Mouse (Mus musculus): ENCODE measurements around the gene Tmem132d. TPM values are rescaled to one million over a fixed set of nuclear protein-coding genes. Genes with fewer than 3 reads are reported as not detected.
"Not testable (repeated sequence)": the region's sequence is repeated elsewhere in the genome, so short reads cannot be mapped to it uniquely, and the experiment has no call there.

The Tmem132d gene
- polyA plus RNA-seq, 1 experiment from 2014 or later: 3.3 TPM

DNA sequence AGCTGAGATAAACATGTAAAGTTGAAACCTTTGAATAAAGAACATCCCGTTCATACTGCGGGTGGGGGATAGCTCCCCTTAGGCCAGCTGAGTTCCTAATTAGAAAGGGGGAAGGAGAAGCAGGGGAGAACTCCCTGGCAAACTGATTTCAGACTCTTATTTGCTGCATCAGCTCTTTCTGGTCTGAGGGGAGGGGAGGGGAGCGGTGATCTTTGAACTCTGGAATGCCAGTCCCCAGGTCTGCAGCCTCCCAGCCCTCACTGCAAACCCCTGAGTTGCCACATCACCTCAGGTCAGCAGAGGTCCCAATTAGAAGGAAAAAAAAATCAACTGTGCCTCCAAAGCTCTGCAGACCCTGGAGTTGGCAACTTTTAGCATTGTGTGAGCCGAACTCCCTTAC lies 482.3 kb downstream of the Tmem132d start:
- no peak for TF ChIP-seq CTCF (IDR thresholded peaks at IDR 0.05; ENCODE audit: low read depth)
- DNase-seq (no peak), ATAC-seq (ENCODE audit: insufficient read depth) (no peak)
- H3K4me1 ChIP-seq (ENCODE audit: insufficient read depth): no peaks in the 10 kb centered on the region
- H3K9me3 ChIP-seq (ENCODE audit: low read depth, low read length): no peaks in the 10 kb centered on the region
- H3K27ac ChIP-seq (ENCODE audit: low read depth): no peak overlapping the region
- H3K9ac ChIP-seq: no peak overlapping the region
- H3K36me3 ChIP-seq (ENCODE audit: insufficient read depth): no peaks in the 10 kb centered on the region
- no peaks in the 10 kb centered on the region for H3K27me3 ChIP-seq (ENCODE audit: insufficient read depth, low read length)
- WGBS: 51% methylated on average over 4 of the region's 4 CpGs
- H3K4me3 ChIP-seq (ENCODE audit: low read depth, low read length): no peak overlapping the region
- no peak overlapping the region for H3K4me2 ChIP-seq

DNA sequence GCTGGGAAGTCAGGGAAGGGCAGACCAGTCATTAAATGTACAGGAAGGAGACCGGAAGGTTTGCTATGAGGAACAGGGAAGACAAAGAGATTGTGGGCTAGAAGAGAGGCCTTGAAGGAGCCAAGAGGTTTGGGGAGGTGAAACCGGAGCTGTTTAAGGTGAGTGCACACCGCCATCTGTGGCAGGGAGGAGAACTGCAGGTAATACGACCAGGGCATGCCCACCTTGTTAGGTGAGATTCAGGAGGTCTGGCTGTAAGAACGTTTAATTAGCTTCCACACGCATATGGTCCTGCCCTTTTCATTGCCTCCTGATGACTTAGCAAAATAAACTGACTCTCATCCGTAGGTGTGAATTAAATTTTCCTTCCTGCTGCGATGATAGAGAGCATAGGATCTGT lies 485.6 kb downstream of the Tmem132d start:
- H3K36me3 ChIP-seq (ENCODE audit: insufficient read depth): no peaks in the 10 kb centered on the region
- no peak overlapping the region for H3K4me3 ChIP-seq (ENCODE audit: low read depth, low read length)
- H3K27ac ChIP-seq (ENCODE audit: low read depth): no peak overlapping the region
- no peak overlapping the region for H3K9ac ChIP-seq
- no peak overlapping the region for H3K4me2 ChIP-seq
- 18% methylated on average over 8 of the region's 8 CpGs for WGBS
- H3K27me3 ChIP-seq (ENCODE audit: insufficient read depth, low read length): no peaks in the 10 kb centered on the region
- ATAC-seq (ENCODE audit: insufficient read depth): no peak
- DNase-seq: peak; percentile 43
- TF ChIP-seq CTCF (IDR thresholded peaks at IDR 0.05; ENCODE audit: low read depth): peak; percentile 65
- H3K4me1 ChIP-seq (ENCODE audit: insufficient read depth): no peaks in the 10 kb centered on the region
- H3K9me3 ChIP-seq (ENCODE audit: low read depth, low read length): no peaks in the 10 kb centered on the region

DNA sequence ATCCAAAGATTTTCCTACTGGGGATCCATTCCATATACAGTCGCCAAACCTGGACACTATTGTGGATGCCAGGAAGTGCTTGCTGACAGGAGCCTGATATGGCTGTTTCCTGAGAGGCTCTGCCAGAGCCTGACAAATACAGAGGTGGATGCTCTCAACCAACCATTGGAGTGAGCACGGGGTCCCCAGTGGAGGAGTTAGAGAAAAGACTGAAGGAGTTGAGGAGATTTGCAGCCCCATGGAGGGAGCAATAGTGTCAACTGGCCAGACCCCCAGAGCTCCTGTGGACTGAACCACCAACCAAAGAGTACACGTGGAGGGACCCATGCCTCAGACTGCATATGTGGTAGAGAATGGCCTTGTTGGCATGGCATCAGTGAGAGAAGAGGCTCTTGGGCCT lies 490.7 kb downstream of the Tmem132d start:
- H3K27ac ChIP-seq (ENCODE audit: low read depth); H3K27me3 ChIP-seq (ENCODE audit: insufficient read depth, low read length); H3K36me3 ChIP-seq (ENCODE audit: insufficient read depth); H3K9ac ChIP-seq; H3K4me2 ChIP-seq; H3K4me3 ChIP-seq (ENCODE audit: low read depth, low read length); H3K4me1 ChIP-seq (ENCODE audit: insufficient read depth); ATAC-seq (ENCODE audit: insufficient read depth); H3K9me3 ChIP-seq (ENCODE audit: low read depth, low read length); DNase-seq: not testable (repeated sequence)
- 74% methylated on average over 3 of the region's 3 CpGs for WGBS

DNA sequence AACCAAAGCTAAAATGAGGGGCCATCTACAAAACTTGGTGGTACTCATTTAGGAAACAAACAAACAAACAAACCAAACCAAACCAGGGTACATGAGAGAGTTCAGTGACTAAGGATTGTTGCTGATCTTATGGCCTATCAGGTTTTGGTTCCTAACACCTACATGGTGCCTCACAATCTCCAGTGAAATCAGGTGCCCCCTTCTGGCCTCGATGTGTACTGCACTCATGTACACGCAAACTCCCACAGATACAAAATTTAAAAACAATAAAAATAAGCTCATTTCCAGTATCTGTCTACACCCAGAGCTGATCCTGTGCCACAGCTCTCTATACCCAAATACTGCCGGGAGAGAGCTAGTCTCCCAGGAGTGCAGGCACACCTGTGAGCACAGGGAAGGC lies 495.0 kb downstream of the Tmem132d start:
- no peak overlapping the region for H3K9ac ChIP-seq

DNA sequence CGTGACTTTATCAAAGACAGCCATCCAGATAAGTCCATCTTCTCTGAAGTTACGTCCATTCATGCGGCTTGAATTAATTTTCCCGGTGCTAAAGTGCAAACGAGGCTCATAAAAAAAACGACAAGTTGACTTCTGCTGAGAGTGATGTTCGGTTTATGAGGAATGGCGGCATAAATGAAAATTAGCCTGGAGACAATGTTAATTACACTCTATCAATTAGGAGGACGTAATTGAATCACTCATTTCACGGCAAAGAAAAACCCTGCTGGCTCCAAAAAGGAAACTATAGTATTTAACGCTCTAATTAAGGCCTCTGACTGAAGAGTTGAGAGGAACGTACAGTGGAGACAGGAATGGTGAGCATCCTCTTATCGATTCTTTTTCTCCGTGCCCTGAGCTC lies 503.2 kb downstream of the Tmem132d start:
- Histone ChIP-seq H3K9me3 (ENCODE audit: low read depth, low read length) (no peaks in the 10 kb centered on the region), H3K27ac (ENCODE audit: low read depth) (no peak overlapping the region), H3K9ac (no peak overlapping the region), H3K4me2 (no peak overlapping the region), H3K4me1 (ENCODE audit: insufficient read depth) (no peaks in the 10 kb centered on the region), H3K27me3 (ENCODE audit: insufficient read depth, low read length) (no peaks in the 10 kb centered on the region), H3K36me3 (ENCODE audit: insufficient read depth) (no peaks in the 10 kb centered on the region), H3K4me3 (ENCODE audit: low read depth, low read length) (no peak overlapping the region)
- DNase-seq (no peak), ATAC-seq (ENCODE audit: insufficient read depth) (no peak)
- 85% methylated on average over 14 of the region's 14 CpGs for WGBS
- TF ChIP-seq CTCF (IDR thresholded peaks at IDR 0.05; ENCODE audit: low read depth): no peak

More for the DNA sequence above, 495.0 kb downstream of the Tmem132d start:
- Histone ChIP-seq H3K27ac (ENCODE audit: low read depth) (no peak overlapping the region), H3K36me3 (ENCODE audit: insufficient read depth) (no peaks in the 10 kb centered on the region), H3K27me3 (ENCODE audit: insufficient read depth, low read length) (no peaks in the 10 kb centered on the region), H3K4me1 (ENCODE audit: insufficient read depth) (no peaks in the 10 kb centered on the region), H3K9me3 (ENCODE audit: low read depth, low read length) (no peaks in the 10 kb centered on the region), H3K4me3 (ENCODE audit: low read depth, low read length) (no peak overlapping the region), H3K4me2 (no peak overlapping the region)
- peak; percentile 29 for TF ChIP-seq CTCF (IDR thresholded peaks at IDR 0.05; ENCODE audit: low read depth)
- ATAC-seq (ENCODE audit: insufficient read depth) (no peak), DNase-seq (peak; percentile 5)
- 78% methylated on average over 3 of the region's 3 CpGs for WGBS

DNA sequence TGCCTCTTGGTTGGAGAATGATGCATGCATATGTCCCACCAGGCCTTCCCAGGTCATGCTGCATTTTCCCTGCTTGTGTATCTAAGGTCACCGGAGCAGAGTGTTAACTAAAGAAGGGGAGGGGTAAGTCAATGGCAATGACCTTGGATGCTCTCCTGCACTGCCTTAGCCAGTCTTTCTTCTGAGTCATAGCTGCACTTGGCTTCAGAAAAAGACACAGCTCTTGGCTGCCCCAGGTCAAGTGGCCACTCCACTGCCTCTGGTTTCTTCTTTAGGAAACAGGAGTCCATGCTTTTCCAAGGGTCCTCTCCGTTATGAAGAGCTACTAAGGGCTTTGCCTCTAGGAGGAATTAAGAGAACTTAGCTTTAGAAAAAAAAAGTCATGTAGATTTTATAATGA lies 506.2 kb downstream of the Tmem132d start:
- WGBS: 66% methylated on average over 2 of the region's 2 CpGs
- Histone ChIP-seq H3K27ac (ENCODE audit: low read depth) (no peak overlapping the region), H3K4me1 (ENCODE audit: insufficient read depth) (no peaks in the 10 kb centered on the region), H3K27me3 (ENCODE audit: insufficient read depth, low read length) (no peaks in the 10 kb centered on the region), H3K4me2 (no peak overlapping the region), H3K9ac (no peak overlapping the region), H3K36me3 (ENCODE audit: insufficient read depth) (no peaks in the 10 kb centered on the region), H3K9me3 (ENCODE audit: low read depth, low read length) (no peaks in the 10 kb centered on the region), H3K4me3 (ENCODE audit: low read depth, low read length) (no peak overlapping the region)
- no peak for ATAC-seq (ENCODE audit: insufficient read depth)
- TF ChIP-seq CTCF (IDR thresholded peaks at IDR 0.05; ENCODE audit: low read depth): no peak
- DNase-seq: no peak

DNA sequence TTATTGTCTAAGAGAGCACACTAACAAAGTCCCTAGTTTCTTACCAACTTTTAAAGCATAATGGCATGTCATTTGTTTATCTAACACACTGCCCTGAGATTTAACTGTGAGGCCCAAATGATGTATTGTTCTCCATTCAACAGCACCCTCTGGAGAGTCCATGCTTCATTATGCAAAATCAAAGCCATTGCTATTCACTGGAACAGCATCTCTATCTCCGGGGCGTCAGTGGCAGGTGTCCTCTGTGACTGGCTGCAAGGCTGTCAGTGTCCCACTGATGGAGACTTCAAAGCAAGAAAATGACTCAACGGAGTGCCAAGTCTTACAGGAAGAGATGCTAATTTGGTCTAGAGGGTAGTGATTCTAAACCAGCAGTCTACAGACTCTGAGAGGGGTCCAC lies 508.8 kb downstream of the Tmem132d start:
- no peaks in the 10 kb centered on the region for H3K9me3 ChIP-seq (ENCODE audit: low read depth, low read length)
- H3K36me3 ChIP-seq (ENCODE audit: insufficient read depth): no peaks in the 10 kb centered on the region
- H3K27me3 ChIP-seq (ENCODE audit: insufficient read depth, low read length): no peaks in the 10 kb centered on the region
- no peak overlapping the region for H3K9ac ChIP-seq
- TF ChIP-seq CTCF (IDR thresholded peaks at IDR 0.05; ENCODE audit: low read depth): no peak
- ATAC-seq (ENCODE audit: insufficient read depth): no peak
- DNase-seq: no peak
- H3K4me2 ChIP-seq: no peak overlapping the region
- H3K4me3 ChIP-seq (ENCODE audit: low read depth, low read length): no peak overlapping the region
- H3K27ac ChIP-seq (ENCODE audit: low read depth): no peak overlapping the region
- WGBS: 71% methylated on average over 3 of the region's 3 CpGs
- no peaks in the 10 kb centered on the region for H3K4me1 ChIP-seq (ENCODE audit: insufficient read depth)

DNA sequence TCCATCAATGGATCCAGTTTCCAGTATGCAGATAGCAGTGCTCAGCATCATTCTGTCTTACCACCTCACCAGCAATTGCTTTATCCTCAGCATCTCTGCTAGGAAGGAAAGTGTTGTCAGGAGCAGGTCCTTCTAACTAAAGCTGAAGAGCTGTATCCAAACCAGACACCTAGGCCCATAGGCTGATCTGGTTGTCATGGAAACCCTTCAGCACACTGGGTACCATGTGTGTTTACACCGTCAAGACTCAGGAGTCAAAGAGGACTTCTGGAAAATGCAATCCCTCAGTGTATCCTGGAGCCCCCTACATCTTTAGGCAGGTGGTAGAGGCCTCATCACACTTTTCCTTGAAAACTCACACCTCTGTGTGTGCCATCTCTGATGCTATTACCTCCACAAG lies 513.7 kb downstream of the Tmem132d start:
- 55% methylated on average over 1 of the region's 1 CpGs for WGBS
- H3K9me3 ChIP-seq (ENCODE audit: low read depth, low read length): no peaks in the 10 kb centered on the region
- H3K4me3 ChIP-seq (ENCODE audit: low read depth, low read length): no peak overlapping the region
- H3K36me3 ChIP-seq (ENCODE audit: insufficient read depth): no peaks in the 10 kb centered on the region
- ATAC-seq (ENCODE audit: insufficient read depth) (no peak), DNase-seq (no peak)
- no peaks in the 10 kb centered on the region for H3K27me3 ChIP-seq (ENCODE audit: insufficient read depth, low read length)
- no peak overlapping the region for H3K4me2 ChIP-seq
- no peak overlapping the region for H3K27ac ChIP-seq (ENCODE audit: low read depth)
- H3K4me1 ChIP-seq (ENCODE audit: insufficient read depth): no peaks in the 10 kb centered on the region
- TF ChIP-seq CTCF (IDR thresholded peaks at IDR 0.05; ENCODE audit: low read depth): no peak
- no peak overlapping the region for H3K9ac ChIP-seq

All from lung, embryonic 14.5 days (tissue).